Mouse (Mus musculus) embryo, embryonic 11.5 days (tissue): Measurements from ENCODE around the gene Ruvbl2.

ENCODE experiments used
- DNase-seq: peaks from one replicate; pipeline ENCODE4 v3.0.0-alpha.2; 2012; ENCODE audit warnings: low read depth, low spot score

The Ruvbl2 gene

DNA sequence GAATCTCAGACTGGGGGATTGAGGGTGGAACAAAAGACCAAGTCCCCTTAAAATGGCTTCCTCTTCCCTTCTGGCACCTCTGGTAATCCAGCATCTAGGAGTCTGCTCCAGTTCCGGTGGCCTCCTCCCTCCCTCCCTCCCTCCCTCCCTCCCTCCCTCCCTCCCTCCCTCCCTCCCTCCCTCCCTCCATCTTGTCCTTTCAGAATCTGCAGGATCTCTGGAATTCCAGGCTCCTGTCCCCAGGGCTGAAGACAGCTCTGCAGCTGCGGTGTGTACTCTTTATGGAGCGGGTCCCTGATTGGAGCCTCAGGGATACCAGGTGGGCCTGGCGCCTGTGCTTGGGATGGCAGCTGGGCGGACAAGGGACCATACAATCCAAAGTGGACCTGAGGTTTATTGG, 23.4 kb upstream of the Ruvbl2 start:
- DNase-seq, result no peak

DNA sequence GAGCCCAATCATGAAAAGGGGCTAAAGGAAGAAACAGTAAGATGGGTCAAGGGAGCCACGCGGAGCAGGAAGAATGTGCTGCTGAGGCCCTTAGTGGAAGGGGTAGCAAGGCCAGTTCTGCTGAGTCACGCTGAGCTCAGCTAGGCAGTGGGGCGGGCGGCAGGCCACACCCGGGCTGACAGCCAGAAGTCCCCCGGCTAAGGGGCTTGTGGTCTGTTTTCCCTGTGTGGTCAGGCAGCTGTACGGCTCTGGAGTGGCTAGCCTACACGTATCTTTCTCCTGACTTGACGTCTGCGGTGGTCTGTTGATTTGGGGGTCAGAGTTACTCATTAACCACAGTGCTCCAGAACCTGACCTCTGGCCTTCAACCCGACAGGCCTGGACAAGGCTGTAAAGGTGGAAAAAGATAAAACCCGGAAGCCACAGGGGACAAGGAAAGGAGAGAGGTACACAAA, 23.0 kb upstream of the Ruvbl2 start:
- DNase-seq, result no peak

DNA sequence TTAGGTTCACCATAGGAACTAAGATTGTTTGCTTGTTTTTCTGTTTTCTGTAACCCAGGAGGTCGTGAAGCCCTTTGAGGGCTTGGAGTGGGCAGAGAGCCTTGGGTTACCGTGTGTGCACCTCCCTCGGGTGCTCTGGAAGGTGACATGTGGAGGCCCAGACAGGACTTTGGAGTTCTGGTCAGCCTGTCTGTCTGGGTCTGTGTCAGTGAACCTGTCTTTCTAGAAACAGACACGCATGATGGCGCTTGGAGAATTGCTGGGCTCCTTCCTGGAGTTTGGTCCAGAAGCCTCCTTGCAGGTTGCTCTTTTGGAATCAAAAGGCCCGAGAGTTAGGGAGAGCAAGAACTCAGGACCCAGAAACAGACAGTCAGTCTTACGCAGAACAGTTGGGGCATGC, 22.5 kb upstream of the Ruvbl2 start:
- no peak for DNase-seq

DNA sequence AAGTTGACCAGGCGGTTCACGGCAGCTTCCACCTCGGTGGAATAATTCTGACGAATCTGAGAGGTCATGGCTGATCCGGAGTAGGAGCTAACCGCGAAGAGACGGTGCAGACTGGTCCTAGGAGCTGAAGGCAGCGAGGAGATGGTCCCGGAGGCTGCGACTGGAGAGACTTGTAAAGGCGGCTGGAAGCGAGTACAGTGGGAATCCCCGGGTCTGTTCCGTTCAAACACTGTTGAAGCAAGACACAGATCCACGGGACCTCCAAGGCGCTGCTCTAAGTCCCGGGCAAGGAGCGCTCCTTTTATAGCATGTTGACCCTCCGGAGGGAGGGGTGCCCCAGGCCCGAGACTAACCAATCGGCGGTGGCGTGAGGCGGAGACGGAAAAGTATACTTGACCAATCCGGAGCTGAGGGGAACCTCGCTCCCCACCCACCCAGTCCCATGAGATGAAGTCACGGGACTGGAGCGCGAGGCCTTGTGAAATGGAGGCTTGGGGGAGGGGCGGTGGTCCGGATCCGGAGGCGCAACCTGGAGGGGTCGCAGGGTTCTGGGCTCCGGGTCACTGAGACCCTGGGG, 21.8 kb upstream of the Ruvbl2 start, which contains the start of gene Ftl1:
Ftl1 (minus strand) TSS at position 321 of the 577 bp plus-strand sequence.
- DNase-seq, result peak; percentile 96

DNA sequence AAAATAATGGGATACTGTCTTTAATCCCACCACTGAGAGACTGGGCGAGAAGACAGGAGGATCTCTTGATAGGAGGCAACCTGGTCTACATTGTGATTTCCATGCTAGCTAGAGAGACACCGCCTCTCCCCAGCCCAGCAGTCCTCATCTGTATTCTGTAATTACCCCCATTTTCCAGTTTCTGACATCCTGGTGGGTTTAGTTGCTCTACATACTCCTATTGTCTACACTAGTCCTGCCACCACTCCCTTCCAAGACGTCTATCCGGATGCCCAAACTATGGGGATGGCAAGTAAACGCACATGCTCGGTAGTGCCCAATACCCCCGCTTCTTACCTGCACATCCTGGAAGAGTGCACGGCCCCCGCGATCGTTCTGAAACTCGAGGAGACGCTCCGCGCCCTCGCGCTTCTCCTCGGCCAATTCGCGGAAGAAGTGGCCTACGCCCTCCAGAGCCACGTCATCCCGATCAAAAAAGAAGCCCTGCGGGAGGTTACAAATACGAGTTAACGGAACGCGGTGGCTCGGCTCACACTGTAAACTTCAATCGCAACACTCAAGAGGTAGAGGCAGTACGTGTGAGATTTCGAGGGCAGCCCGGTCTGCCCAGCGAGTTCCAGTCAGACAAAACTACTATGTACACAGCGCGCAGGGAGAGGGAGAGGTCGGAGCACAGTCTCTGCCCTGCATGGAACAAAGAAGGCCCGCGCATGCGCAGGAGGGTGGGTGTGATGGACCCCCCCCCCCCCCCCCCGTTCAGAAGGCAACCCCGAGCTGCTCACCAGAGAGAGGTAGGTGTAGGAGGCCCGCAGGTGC, 21.1 kb upstream of the Ruvbl2 start:
- no peak for DNase-seq

DNA sequence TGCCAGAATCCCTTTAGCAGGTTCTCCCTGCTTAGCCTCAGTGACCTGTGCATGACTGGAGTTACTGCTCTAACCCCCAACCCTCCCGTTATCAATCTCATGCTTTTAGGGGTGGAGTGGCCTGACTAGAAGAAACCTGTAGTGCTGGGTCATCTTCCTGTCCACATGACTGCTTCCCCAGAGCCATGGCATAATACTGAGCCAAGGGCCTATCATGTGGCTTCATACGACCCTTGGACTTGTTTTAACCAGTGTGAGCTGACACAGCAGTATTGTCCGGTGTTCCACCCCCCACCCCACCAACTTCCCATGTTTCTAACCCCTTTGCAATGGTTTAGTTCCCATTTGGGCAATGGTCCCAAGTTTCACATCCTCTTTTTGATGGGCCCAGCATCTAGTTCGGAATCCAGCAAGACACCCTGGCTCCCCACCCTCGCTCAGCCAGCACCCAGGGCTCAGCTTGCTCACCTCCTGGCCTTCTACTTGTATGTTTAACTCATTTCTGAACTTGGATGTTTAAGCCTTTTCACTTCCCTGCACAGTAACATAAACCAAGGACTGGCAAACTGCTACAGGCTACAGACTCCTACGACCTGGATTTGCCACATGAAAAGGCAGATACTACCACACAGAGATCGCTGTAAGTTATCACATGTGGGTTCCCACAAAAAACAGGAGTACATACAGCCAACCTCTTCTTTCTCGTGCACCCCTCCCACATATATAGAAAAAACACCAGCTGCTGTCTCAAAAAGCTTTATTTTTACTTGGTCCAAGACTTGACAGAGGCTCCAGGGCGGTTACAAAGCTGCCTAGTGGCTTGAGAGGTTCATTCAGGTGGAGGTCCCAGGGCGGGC, 19.5 kb upstream of the Ruvbl2 start:
- DNase-seq, result no peak

DNA sequence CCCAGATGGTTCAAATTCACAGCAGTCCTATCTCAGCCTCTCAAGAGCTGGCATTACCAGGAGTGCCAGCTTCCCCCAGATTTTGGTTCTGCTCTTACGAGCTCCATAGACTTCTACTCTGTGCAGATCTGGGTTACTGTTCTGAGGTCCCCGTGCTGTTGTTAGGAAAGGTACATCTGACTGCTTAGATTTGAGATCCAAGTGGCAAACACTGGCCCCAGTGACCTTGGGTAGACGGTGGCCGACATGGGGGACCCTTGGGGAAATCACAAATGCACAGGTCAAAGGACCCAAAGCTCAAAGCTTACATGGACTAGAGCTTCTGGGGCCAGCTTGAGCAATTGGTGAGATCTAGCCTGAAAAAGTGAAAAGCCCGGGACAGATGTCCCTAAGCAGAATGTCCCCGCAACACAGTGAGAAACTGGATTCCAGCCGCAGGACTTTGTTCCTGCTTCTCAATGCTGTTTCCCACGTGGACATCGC, 18.9 kb upstream of the Ruvbl2 start:
- DNase-seq, result no peak

DNA sequence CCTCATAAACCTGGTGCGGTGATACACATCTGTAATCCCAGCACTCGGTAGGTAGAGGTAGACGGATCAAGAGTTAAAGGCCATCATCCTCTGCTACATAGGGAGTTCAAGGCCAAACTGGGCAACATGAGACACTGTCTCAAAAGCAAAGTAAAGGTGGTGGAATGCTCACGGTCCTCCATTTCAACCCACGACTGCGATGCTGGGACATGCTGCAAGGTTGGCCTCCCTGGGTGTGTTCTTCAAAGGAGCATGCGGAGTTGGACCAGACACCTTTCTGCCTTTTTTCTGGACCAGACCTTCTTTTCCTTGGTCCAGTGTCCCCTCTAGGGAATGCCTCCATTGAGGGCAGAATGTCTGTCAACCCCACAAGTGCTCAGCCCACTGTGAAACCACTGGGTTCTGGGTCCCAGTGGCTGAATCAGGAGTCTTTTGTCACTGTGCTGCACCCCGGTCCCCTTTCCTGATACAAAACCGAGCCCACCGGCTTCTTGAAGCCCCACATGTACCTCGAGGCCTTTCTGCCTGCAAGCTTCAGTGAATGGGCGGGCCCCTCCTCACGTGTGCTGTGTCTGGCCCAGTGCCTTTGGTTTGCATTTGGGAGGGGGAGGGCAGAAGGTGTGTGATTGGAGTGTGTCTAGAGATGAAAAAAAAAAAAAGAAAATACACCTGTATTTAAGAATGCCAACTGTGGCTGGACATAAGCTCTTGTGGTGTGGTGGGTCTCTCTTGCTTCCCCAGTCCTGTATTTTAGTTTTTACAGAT, 18.2 kb upstream of the Ruvbl2 start:
- DNase-seq, result no peak

DNA sequence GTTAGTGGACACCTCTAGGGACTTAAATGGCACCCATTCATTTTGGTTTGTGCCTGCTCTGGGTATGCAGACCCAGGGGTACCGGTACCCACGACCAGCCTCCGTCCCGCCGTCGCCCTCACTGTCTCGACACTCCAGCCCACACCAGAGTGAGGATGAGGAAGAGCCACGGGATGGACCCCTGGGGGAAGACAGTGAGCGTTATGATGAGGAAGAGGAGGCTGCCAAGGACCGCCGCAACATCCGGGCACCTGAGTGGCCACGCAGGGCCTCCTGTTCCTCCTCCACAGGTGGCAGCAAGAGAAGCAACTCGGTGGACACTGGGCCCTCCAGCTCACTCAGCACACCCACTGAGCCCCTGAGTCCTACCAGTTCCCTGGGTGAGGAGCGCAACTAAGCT, 17.1 kb upstream of the Ruvbl2 start:
- DNase-seq, result no peak

DNA sequence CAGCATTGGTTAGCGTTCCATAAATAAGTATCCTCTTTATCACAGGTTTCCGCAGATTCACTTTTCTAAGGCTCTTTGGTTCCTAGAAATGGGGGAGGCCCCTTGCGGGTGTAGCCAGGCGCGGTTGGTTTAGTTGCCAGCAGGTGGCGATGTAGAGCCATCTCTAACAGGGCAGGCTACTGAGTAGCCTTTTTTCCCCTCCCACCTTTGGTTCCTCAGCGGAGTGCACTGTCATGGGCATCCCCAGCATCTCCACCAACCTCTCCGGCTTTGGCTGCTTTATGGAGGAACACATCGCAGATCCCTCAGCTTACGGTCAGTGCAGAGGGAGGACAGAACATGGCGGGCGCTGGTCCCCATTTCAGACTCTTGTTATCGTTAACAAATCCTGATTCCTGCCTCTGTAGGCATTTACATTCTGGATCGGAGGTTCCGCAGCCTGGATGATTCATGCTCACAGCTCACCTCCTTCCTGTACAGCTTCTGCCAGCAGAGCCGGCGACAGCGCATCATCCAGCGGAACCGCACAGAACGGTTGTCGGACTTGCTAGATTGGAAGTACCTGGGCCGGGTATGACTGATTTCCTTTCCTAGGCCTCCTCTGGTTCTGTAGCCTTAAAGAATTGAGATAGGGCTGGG, 13.6 kb upstream of the Ruvbl2 start:
- DNase-seq, result no peak

DNA sequence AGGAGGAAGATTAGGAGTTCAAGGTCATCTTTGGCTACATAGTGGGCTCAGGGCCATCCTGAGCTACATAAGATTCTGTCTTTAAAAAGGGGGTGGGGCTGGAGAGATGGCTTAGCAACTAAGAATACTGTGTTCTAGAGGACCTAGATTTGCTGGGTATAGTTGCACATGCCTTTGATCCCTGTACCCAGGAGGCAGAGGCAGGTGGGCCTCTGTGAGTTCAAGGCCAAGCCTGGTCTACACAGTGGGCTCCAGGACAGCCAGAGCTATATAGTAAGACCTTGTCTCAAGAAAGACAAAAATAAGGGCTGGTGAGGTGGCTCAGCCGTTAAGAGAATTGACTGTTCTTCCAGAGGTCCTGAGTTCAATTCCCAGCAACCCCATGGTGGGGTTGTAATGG, 12.1 kb upstream of the Ruvbl2 start:
- DNase-seq, result no peak

DNA sequence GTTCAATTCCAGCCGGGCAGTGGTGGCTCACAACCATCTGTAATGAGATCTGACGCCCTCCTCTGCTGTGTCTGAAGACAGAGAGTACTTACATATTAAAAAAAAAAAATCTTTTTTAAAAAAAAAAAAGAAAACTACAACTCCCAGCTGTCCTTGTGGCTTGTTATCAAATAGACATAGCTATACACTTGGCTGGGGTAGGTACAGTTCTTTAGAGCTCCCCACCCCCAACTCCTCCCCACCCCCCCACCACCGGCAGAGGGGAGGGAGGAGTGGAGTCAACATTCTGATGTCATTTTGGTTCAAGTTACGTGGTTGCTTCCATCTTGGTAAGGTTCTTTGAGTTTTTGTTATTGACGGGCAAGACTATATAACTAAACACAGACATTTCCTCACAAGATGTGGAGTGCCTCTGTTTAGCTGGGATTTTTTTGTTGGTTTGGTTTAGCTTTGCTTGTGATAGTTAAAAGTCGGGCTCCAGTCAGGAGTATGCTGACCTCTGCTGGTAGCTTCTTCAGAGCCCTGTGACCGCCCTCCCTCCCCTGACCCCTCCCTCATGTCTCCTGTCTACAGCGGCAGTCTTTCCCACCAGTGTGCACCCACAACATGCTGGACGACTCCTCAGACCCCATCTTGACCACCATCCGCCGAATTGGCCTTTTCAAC, 9.6 kb upstream of the Ruvbl2 start:
- no peak for DNase-seq

DNA sequence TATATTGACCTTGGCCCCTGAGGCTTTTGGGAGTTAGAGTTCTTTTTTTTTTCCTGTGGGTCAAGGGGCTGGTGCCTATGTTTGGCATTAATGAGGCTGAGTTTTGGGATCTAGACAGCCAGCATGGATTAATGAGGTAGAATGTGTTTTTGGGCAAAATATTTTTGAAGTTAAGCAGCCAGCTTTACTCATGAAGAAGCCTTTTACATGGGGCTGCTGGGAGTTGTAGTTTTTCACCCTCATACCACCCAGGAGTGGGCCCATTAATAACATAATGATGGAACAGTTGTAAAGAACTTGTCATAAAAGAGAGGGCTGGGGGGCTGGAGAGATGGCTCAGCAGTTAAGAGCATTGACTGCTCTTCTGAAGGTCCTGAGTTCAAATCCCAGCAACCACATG, 8.7 kb upstream of the Ruvbl2 start:
- DNase-seq, result no peak

DNA sequence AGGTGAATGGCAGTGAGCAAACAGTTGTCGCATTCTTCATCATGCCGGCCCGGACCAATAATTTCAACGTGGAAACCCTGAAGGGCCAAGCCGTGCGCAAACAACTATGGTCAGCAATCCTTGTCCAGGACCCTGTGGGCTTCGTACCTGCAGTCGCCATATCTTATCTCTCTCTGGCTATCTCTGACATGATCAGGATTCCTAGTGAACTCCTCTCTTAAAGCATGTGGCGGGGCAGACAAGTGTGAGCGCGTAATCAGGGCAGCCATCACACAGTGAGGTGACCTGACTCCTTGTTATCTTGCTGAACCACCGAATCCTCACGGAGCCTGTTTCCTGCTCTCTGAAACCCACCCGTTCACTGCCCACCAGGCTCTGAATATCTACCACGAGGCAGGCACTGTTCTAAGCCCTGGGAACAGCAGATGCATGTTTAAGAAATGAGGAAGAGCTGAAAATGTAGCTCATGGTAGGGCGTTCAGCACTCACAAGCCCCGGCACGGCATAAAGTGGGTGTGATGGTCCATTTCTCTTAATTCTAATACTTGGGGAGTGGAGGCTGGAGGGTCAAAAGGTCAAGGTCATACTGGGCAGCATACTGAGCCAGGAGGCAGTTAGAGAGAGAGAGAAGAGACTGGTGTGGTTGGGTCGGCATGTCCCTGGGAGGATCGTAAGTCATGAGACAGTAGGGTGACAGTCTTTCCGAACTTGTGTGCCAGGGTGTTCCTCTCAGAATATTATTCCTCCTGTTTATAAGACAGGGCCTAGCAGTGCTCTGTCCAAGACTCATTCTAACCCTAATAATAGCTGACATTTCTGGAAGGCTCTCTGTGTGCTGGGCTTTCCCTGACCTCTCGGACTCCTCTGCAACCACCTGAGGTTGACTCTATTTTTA, 5.9 kb upstream of the Ruvbl2 start:
- no peak for DNase-seq

DNA sequence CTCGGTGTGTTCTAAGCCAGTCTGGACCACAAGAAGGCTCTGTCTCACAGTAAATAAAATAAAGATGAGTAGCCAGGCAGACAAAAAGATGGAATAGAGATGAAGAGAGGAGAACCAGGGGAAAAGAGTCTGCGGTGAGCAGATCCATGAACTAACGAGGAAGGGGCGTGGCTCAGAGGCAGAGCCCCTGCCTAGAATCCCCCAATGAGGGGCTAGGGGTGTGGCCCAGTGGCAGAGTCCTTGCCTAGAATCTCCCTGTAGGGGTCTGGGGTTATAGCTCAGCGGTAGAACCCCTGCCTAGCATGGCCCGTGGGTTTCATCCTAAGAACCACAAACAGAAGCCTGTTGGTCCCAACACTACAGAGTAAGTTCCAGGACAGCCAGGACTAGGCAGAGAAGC, 850 bp downstream of the Ruvbl2 start:
- DNase-seq, result no peak

DNA sequence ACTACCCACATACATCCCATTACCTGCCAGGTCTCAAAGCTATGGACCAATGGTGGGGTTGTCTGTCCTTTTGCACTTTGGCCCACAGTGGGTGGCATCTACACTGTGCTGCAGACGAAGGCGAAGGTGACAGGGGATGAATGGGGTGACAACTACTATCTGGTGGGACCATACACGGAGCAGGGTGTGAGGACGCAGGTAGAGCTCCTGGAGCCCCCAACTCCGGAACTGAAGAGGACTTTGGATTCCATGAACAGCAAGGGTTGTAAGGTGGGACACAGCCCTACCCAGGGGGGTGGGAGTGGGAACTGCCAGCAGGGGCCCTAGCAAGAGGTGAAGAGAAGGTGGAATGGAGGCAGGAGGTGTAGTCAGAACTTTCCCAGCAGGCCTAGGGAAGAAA, 1.5 kb downstream of the Ruvbl2 start:
- DNase-seq, result no peak

DNA sequence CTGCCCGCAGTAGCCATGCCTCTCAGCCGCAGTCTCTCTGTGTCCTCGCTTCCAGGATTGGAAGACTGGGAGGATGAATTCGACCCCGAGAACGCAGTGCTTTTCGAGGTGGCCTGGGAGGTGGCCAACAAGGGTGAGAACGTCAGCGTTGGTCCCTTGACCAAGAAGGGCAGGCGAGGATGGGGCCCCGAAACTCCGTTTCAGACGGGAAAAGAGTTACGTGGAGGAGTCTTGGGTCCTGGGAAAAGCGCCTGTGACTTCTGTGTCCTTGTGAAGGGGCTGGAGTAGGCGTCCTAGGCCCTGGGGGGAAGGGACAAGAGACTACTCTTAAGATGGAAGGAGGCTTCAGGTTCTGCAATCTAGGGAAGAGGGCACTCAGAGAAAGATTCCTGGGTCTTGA, 2.9 kb downstream of the Ruvbl2 start:
- no peak for DNase-seq

DNA sequence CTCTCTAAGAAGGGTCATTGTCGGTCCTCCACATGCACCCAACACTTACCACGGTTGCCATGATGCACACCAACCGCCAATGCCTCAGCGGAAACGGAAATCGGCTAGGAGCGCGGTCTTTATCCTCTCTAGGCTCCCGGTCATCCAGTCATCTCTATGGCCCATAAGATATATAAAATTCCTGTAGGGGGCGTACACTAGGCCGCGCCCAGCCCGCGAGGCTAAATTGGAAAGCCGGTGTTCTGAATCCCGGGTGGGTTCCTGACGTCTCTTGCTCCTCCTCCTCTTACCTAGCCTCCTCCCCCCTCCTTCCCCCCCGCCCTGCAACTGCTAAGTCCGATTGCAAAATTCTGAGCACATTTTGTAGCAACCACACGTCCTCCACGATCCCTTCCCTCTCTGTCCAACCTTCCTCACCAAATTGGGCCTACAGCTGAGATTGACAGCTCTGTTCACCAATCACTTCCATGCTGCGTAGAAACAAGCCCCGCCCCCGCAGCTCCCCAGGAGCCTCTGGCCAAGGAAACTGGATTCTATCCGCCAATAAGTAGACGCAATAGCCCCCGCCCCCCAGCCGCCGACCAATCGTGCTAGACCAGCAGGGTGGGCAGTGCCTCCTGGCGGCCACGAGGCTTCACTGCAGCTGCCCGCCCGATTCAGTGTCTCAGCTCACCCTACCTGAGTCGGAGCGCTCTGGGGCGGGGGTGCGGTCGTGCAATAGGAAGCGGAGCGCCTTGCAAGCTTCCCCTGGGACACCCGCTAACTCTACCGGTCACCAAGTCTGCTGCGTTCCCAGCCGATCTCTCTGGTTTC, 3.5 kb downstream of the Ruvbl2 start, which contains the start of gene Gys1:
Gys1 (plus strand) TSS at position 642 of the 813 bp plus-strand sequence.
- DNase-seq, result peak; percentile 100

DNA sequence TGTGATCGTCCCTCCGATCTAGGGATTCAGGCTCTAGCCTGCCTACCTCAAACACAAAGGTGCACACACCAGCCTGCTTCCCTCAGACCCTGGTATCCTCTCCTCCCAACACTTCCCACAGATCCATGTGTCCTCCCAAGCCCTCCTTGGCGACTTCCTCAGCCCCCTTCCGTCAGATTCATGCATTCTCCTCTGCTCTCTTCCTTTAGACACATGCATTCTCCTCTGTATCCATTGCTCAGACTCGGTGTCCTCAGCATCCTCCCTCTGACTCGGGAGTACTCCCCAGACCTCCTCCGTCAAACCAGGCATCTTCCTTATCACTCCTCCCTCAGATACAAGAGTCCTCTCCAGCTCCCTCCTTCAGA, 4.1 kb downstream of the Ruvbl2 start:
- DNase-seq, result no peak
